Mouse (Mus musculus) E14TG2a.4 (cell line): Measurements from ENCODE around the gene Otud1.

Source experiments
- CTCF ChIP-seq: conservative IDR thresholded peaks from 2 replicates; pipeline ENCODE4 v1.5.1; 2014; ENCODE audit warnings: low read length
- NANOG ChIP-seq: IDR thresholded peaks from 2 replicates; pipeline ENCODE4 v1.6.1; 2014; ENCODE audit warnings: borderline replicate concordance, low read length, mixed read lengths

GRCm38 (mm10) chr2:19665841-19666240 is 8.3 kb downstream of the Otud1 start:
- TF ChIP-seq NANOG (no peak), CTCF (no peak)
